Comparison of ENCODE assay signal across 17 mouse cellular contexts in genomic region chr4:139782926-139783467, GRCm38 (mm10). TPM values are rescaled to one million over a fixed set of nuclear protein-coding genes. Genes with fewer than 3 reads are reported as not detected.
"Had no signal": no experiment of that assay in that cellular context is flagged by ENCODE, and none has a peak within 500 bp of the region (broad histone marks: within the 10 kb centered on the region; RNA-seq: fewer than 3 reads in every experiment).

No protein-coding gene starts in this region.

- DNase-seq: kidney, postnatal 10 days; left cerebral cortex, postnatal 4 days; lung, embryonic 14.5 days; right cerebral cortex, postnatal 25 days; thymus, postnatal 14 days had no signal

- H3K9ac ChIP-seq: limb, embryonic 13.5 days; liver, embryonic 14.5 days; lung, embryonic 14.5 days; midbrain, embryonic 12.5 days had no signal

- H3K4me3 ChIP-seq: limb, embryonic 13.5 days; midbrain, embryonic 12.5 days had no signal

- ATAC-seq: intestine, postnatal 0 days; midbrain, embryonic 16.5 days had no signal

- H3K9me3 ChIP-seq: limb, embryonic 13.5 days; midbrain, embryonic 12.5 days had no signal

- H3K36me3 ChIP-seq: limb, embryonic 13.5 days had no signal

- H3K4me1 ChIP-seq: midbrain, embryonic 12.5 days had no signal

- H3K27ac ChIP-seq: limb, embryonic 13.5 days; liver, embryonic 14.5 days; midbrain, embryonic 12.5 days; stomach, postnatal 0 days had no signal

- H3K4me2 ChIP-seq: limb, embryonic 13.5 days; lung, embryonic 14.5 days; midbrain, embryonic 12.5 days had no signal

RNA-seq across cellular contexts. Expression of gene Pax7, which starts 50.3 kb away (rescaled TPM):
- total RNA-seq: left cerebral cortex, adult 18-20 months; left cerebral cortex, postnatal 10 days; liver, adult 2 months; megakaryocyte-erythroid progenitor cell, adult 5-6 weeks had no signal
- polyA plus RNA-seq: intestine, postnatal 0 days; kidney, embryonic 14.5 days; large intestine, adult 2 months; liver, adult 2 months; liver, embryonic 14.5 days; lung, embryonic 14.5 days; stomach, postnatal 0 days had no signal
